Mouse (Mus musculus): ENCODE measurements around the gene Fez2. TPM values are rescaled to one million over a fixed set of nuclear protein-coding genes. Genes with fewer than 3 reads are reported as not detected.

Fez2 gene
- polyA plus RNA-seq, 2 experiments from 2014 or later = 11.9 to 14.3 TPM

DNA sequence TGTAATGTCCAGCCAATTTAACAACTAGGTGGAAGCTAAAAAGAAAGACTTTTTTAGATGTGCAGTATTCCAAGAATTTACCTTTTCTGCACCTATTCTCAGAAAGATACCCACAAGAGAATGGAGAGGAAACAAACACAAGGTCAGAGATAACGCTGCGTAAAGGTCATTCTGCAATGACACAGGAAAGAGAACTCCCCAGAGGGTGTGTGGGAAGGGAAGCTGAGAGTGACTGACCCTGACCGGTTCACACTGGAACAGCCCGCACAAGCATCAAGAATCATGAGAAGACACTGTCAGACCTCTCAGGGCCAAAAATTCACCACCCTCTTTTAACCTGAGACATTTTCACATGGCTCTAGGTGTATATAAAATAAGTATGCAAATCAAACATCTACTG lies 10.4 kb downstream of the Fez2 start:
- no peak for ATAC-seq

DNA sequence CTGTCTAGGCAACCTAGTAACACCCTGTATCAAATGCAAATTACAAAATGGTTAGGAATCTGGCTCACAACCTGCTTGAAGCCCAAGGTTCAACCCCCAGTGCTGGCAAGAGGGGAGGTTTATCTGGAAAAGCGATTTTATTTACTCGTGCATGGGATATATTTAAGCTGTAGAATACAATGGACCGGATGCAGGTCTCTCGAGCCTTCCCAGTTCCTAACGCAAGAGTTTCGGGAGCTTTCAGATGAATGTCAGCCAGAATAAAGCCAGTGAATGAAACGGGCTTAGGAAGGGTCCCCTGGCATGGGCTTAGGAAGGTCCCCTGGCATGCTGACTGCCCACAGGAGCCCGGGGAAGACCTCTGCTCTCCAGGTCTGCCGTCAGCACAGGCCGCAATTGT lies 11.1 kb downstream of the Fez2 start:
- ATAC-seq = no peak

DNA sequence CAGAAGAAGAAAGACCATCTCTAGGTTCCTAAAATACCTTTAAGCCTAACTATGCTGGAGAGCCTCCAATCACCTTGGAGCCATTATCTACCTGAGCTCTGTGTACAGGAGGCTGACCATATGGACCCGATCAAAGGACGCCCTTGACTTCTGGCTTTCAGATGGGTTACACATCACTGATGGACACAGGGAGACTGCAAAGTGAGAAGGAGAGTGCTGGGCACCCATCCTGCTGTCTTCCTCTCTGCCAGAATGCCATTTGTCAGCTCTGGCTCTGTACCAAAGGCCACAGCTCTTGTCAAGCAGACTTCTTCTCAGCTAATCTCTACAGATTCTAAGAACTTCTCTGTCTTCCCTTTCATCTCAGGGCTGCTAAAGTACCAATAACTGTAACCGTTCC lies 12.6 kb downstream of the Fez2 start:
- no peak for ATAC-seq

DNA sequence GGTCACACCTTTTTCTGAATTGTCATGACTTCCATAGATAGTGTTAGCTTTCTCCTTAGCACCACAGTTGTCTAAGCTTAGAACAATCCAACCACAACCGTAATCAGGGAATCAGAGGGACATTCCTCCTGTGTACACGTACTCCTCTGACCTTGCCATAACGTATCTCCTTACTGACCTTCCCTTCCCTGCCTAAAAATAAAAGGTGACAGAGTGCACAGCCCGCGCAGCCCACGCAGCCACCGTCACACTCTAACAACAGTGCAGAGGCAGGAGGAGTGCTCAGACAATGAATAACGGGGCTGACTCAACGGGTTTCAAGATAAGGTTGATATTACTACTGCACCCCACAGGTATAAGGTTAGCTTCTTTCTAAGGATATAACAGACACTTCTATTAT lies 14.1 kb downstream of the Fez2 start:
- no peak for ATAC-seq

DNA sequence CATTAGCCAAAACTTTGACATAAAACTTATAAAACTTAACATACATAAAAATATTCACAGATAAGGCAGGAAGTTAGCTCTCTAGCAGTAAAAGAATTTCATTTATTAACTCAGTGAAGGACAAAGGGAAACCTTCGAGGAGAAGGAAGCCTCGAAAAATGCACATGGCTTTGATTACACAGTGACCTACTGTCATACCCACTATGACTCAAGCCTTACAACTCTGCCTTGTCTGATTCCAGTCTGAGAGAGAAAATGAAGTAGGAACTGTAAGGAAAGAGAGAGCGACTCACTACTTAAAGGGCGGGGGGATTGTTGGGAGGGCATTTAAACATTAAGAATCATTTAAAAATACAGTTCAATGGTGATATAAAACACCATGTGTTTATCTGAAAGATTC lies 14.7 kb downstream of the Fez2 start:
- no peak for ATAC-seq

DNA sequence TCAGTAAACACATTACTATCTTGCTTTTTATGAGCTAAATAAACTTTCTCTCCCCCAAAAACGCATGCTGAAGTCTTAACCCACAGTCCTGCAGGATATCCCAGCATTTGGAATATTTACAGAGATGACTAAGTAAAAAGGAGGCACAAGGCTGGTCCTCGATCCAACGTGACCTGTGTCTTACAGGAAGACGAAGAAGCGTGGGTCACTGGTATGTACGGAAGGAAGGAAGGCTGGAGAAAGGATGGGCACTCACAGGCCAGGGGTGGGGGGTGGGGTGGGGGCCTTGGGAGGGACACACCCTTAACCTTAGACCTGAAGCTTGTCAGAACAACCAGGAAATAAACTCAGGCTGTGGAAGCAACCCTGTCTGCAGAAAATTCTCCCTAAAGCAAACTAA lies 15.8 kb downstream of the Fez2 start:
- ATAC-seq = no peak

DNA sequence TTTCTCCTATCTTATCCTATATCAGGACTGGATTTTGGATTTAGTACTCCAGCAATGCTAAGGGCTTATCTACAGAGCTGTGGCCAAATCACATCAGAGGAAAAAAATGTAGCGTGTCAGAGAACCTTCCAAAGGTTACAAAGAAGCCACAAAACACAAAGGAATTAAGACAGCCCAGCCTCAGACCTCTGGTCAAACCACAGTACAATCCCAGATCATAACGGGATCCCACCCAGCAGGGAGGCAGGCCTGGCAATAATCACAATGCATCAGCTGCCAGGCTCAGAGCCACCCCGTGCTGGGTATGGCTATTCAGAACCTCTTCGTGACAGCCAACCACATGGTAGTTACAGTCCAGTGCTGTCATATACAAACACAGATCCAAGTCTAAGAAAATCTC lies 16.2 kb downstream of the Fez2 start:
- ATAC-seq = no peak

DNA sequence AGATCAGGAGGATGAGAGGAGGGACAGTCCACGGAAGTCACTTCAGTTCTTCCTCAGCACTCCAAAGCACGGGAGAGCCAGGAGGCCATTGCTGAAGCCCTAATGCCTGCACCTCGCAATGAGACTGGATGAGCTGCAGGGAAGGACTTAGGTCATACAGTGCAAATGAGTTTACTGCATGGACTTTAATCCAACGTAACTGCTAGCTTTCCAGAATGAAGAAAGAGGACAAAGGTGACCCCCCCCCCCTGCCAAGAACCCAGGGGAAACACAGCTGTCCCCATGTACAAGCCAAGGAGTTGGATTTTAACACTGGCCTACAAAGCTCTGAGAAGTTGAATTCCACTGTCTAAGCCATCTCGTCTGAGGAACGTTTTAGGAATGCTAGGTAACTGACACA lies 16.6 kb downstream of the Fez2 start:
- ATAC-seq = no peak

DNA sequence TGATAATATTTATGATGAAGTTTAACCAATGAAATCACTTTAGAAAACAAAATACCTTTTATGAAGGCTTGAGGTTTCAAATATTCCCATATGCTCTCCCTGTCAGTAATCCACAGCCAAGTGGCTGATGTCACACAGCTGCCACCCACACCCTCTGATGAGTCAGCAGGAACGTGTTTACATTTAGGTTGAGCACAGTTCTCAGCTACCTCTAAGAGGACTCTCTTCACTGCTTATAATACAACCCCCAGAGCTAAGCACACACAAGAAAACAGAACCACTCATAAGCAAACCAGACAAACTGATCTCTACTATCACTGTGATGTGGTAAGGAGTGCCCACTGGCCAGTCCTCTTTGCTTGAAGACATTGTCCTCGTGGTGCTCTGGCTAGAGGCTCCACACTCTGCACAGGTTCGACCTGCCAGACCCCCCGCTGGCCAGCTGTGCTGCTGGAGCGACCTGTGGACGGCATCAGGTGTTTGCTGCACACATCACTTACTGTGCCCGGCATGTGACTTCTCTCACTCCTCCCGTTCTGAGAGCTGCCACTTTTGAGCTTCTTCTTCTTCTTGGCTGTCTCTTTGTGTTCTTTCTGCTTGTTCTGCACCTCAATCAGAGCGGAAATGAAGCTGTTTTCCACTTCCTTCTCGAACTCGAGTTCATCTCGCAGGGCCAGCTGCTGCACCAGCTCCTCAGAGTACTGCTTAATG lies 17.7 kb downstream of the Fez2 start:
- ATAC-seq = peak; percentile 85

DNA sequence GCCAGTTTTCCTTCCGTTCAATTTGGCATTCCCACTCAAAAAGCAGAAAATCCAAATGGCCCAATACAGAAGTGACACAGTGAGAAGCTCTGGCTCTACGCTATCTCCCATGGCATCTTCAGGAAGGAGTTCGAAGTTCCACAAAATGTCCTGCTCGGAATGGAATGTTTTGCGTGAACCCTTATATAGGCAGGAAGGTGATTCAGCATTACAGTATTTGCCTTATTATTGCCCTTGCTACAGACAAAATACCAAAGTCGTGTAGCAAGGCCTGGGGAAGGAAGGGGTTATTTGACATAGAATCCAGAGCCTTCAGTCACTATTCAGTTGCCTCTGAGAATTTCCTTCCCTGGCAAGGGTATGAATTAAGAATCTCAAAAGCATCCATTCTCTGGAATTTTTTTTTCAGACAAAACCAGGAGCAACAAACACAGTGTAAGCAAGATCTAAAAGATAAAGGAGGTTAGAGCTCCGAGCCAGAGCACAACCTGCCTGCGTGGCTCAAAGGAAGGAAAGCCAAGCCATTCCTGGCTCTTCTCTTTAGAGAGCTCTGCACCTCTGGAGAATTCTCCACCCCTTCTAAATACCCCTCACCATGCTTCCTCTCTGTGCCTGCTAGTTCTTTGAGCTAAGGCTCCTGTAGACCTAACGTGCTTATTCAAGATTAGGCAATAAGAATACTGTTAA lies 25.4 kb downstream of the Fez2 start:
- ATAC-seq = no peak

DNA sequence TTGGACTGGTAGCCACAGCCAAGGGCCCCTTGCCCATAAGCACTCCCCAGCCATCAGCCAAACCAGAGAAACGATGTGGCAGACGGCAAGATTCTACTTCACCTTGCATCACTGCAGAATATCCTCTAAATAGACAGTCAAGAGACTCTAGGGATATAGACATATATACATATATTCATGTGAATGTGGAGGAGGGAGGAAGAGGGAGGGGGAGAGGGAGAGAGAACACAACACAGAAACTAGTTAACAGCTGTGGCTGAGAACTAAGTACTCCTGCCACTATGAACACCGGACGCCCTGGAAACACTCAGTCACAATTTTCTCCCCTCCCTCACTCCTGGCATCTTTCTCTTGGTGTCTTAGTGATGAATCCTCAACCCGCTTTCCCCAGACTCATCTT lies 28.4 kb downstream of the Fez2 start:
- no peak for ATAC-seq

DNA sequence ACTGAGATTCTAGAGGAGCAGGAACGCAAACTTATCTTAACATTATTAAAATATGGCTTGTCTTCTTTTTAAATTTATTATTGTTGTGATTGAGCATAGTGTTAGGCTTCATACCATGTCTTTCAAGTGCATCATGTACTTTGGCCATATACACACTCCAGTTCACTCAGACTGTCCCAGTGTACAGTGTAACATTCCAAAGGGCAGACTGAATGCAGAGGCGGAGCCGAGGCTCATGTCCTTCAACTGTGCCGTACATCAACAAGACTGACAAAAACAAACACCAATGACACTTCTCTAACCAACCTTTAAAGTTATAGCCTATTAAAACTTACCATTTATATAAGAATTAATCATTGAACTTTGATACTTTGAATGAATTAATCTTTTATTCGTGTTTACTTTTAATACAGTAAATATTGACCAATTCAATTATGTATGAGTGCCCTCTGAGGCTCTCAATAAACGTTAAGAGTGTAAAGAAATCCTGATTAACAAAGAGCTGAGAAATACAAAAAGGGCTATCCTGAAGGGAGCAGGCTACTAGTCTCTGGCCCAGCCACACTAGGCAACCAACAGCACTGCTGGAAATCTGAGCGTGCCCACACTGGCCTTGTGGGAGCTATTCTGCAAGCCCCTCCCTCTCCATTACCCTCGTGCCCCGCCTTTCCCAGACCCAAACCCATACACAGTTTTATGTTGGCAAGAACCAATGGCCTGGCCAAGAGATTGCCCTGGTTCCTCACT lies 29.7 kb downstream of the Fez2 start:
- no peak for ATAC-seq

DNA sequence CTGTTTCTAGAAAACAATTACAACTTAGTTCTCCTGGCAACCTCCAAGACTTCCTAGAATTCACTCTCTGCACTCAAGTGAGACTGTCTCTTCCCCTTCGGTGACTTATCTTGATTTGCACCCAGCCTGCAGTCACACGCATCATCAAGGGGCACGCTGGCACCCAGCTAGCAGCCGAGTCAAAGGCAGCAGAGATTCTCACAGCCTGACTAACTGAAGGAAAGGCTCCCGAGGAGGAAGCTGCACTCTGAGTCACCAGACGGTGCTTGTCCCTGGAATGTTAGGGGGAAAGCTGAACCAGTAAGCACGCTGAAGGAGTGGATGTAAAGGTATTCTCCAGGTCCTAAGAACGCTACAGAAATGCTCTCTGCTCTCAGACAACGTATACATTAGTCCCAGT lies 30.3 kb downstream of the Fez2 start:
- no peak for ATAC-seq

DNA sequence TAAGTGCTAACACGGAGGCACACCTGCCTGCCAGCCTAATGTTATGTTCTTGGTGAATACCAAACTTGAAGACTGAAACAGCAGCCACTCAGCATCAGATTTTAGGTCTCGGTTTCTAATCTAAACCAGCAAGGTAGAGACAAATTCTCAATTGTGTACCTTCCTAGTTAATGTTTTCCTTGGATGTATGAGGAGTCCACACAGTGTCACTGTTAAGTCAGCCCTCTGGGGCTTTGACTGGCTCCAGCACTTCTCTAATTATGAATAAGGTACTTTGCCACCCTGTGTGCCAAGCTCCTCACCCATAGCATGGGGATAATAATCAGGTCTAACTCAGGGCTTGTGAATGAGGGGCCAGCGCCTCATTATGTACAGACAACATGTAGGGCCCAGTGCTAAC lies 35.6 kb downstream of the Fez2 start:
- ATAC-seq = no peak

DNA sequence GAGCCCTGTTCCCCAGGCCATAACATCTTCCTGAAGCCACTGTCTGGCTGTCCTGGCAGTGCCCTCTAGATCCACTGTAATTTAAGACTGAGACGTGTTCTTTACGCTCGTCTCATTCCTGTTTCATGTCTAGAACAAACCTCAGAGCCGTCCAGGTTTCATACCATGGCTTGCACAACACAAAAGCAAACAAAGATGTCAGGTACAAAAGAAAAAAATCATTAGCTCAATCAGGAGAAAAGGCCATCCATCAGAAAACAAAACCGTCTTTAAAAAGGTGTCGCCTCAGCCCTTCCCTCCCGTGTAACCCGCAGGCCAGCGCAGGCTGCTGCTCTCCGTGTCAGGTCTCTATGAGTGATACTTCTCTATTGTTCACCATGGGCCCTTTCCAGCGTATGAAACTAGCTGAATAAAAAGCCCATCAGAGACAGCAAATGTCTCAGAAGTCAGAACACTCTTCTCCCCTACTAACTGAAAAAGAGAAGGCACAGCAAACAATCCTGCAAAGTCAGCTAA lies 38.2 kb downstream of the Fez2 start:
- ATAC-seq = no peak

DNA sequence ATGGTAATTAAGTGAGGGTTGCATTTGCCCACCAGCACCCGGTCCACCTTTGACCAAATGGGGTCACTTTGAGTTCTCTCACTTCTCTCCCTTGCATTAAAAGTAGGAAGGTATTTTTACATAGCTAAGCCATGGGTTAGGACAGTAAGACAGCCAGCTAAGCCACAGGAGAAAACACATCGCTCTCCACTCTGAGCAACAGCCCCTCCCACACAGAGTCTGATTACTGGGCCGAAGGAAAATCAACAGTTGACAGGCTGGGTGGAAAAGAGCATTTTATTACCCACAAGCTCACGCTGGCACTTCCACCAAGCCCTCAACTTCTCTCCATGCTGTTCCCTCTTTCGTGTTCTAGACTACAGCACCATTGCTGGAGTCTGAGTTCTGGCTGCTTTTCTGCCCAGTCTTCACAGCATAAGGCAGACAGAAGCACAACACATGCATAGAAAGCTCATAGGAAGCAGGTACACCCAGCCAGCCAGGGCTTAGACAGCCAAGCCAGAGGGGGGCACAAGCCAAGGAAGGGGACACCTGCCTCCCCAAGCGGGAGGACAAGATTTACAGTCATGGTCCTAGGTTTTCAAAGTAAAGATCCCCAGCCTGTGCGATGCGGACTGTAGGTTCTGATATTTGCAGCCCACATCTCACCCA lies 38.7 kb downstream of the Fez2 start:
- ATAC-seq = no peak

DNA sequence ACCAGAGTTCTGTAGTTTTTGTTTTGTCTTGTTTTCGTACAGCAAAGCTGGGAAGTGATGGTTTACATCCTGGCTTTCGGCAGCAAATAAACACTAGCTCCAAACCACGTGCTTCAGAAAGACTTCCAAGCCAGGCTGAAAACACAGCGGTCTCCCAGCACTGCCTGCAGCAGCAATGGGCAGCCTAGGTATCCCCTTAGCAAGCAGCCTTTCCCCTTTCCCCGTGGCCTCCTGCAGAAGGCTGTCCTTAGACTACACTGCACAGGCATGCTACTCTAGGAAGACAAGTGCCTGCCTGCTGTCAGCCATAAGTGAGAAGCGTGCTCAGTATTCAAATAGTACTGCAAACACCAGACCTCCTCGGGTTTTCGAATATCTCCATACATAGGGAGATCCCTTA lies 41.4 kb downstream of the Fez2 start:
- ATAC-seq = no peak

DNA sequence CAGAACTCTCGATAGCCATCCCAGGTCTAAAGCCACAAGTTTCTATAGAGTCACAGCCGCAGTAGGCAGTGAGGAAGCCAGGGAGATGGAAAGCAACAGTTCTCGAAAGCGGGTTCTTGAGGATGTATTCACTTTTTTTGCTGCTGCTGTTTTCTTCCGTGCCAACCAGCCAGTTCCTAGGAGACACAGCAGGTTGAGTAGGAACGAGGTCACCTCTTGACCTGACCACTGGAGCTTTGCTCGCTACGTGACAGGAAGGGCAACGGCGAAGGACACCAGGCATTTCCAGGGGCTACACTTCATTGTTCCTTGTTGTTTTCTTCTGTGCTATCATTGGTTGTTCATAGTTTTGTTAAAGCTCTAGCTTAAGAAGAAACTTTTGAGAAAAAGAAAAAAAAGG lies 43.2 kb downstream of the Fez2 start:
- ATAC-seq = no peak

DNA sequence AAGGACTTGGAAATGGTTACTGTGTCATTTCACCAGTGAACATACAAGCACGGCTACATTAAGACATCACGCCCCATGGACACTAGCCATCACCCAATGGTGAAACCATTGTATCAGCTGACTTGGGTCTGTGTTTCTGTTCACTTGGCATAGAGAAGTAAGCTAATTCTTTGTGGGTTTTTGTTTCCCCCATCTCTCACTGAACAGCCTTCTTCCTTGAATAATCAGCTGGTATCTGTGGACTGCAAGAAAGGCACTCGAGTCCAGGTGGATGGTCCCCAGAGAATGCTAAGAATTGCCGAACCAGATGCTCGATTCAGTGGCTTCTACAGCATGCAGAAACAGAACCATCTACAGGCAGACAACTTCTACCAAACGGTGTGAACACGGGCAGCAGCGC lies 44.1 kb downstream of the Fez2 start:
- ATAC-seq = no peak

DNA sequence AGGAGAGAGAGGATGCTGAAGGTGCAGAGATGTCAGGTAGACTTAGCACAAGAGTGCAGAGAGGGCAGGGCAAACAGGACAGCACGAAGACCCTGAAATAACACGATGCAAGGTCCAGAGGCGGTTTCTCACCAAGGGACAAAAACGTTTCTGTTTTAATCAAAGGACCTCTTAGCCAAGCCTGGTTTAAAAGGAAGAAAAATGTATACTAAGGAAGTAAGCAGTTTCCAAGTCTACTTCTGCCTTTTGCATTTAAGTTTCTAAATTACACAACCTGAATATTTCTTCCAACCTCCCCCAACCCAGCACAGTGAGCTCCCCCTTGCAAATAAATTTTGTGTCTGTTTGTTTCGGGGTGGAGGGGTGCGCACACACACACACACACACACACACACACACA lies 44.8 kb downstream of the Fez2 start:
- no peak for ATAC-seq

DNA sequence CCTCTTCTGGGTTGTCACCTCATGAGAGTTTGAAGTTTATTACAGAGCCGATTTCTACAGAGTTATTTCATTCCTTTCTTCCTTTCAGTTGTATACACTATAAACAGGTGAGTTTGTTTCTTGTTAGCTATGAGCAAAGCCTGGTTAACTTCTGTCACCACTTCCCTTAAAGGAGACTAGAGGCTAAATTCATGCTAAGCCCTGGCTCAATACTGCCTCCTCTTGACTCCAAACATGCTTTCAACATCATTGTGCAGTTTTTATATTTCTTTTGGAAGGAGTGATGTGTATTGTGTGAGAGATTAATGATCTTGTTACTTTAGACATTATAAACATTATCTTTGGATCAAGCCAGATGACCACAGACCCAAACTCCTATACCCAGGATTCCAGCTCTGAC lies 47.5 kb downstream of the Fez2 start:
- ATAC-seq = peak; percentile 76

DNA sequence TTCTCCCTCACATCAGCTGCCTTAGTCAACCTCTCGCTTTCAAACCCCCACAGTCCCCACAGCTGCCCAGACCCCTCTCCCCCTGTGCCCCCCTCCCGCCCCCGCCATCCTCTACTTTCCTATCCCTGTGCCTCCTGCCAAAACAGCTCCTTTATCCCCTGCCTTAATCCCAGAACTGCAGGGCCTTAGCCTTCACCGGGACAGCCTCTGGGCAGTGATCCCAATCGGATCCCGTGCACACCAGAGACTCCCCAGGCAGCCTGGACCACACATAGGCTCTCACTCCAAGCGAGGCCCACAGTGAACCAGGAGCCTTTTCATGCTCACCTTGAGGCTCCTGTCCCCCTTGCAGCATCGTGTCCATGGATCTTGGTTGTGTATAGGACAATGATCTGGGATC lies 49.5 kb downstream of the Fez2 start:
- no peak for ATAC-seq

DNA sequence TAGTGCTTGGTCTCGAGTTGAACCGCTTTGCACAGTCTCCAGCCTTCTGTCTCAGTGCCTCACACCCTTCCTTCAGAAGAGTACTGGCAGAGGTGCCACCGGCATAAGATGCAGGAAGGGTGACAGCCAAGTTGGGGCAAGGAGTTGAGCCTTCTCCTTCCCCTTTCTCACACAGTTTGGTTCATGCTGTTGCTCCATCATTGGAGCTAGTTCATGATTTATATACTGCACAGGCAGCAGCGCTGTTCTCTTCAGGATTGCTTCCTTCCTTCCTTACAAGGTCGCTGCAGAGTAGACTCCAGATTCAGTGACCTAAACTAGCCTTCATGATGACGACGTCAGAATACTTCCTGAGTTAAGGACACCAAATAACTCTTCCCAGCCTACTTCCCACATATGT lies 51.9 kb downstream of the Fez2 start:
- no peak for ATAC-seq

All from CD4-positive, CD25-positive, alpha-beta regulatory T cell, adult 4 months (primary cell).